Mouse (Mus musculus) neural tube, embryonic 12.5 days (tissue): ENCODE data around the gene Pxmp4. TPM values are rescaled to one million over a fixed set of nuclear protein-coding genes. Genes with fewer than 3 reads are reported as not detected.
A peak's percentile ranks its signal among the peaks of the same experiment; 100 is the strongest.

Experiments
- ATAC-seq: fragments of 200-750 bp; cut with Nextera tagmentation; 2 replicates; pipeline ENCODE4 v1.8.0; 2017; ENCODE audit warnings: low read depth, mild to moderate bottlenecking, moderate TSS enrichment, moderate library complexity; ENCODE audit not compliant: low FRiP score
- H3K27ac ChIP-seq: fragments of 300-500 bp; sonication (generic); 2 replicates; pipeline ENCODE4 v1.5.1; 2016
- H3K27me3 ChIP-seq: fragments of 300-500 bp; sonication (generic); replicated peaks from 2 replicates; pipeline ENCODE4 v1.6.1; 2016; ENCODE audit warnings: mild to moderate bottlenecking
- H3K36me3 ChIP-seq: fragments of 300-500 bp; sonication (generic); 2 replicates; pipeline ENCODE4 v1.6.1; 2016; ENCODE audit warnings: mild to moderate bottlenecking
- H3K4me1 ChIP-seq: fragments of 300-500 bp; sonication (generic); 2 replicates; pipeline ENCODE4 v1.6.1; 2016
- H3K4me2 ChIP-seq: fragments of 300-500 bp; sonication (generic); replicated peaks from 2 replicates; pipeline ENCODE4 v1.6.1; 2016; ENCODE audit warnings: mild to moderate bottlenecking
- H3K4me3 ChIP-seq: fragments of 300-500 bp; sonication (generic); 2 replicates; pipeline ENCODE4 v1.5.1; 2016
- H3K9ac ChIP-seq: fragments of 300-500 bp; sonication (generic); 2 replicates; pipeline ENCODE4 v1.6.1; 2016; ENCODE audit warnings: mild to moderate bottlenecking
- H3K9me3 ChIP-seq: fragments of 300-500 bp; sonication (generic); 2 replicates; pipeline ENCODE4 v1.6.1; 2016; ENCODE audit warnings: mild to moderate bottlenecking
- WGBS: fragments of 180-500 bp; shearing (Covaris S2); methylation state at CpG from one replicate; pipeline ENCODE4 v1.1.7; 2016; 5-methylcytosine and 5-hydroxymethylcytosine counted together
- polyA plus RNA-seq: library from polyadenylated mRNA; unstranded; fragments of >200 nt; fragmentation: Nextera tagmentation; extraction: Ambion mirVana; gene quantifications from 2 replicates; pipeline ENCODE4 v1.2.1, GENCODE M21; 2016

Gene Pxmp4
- polyA plus RNA-seq, 1 experiment from 2014 or later, result 16.5 TPM

DNA sequence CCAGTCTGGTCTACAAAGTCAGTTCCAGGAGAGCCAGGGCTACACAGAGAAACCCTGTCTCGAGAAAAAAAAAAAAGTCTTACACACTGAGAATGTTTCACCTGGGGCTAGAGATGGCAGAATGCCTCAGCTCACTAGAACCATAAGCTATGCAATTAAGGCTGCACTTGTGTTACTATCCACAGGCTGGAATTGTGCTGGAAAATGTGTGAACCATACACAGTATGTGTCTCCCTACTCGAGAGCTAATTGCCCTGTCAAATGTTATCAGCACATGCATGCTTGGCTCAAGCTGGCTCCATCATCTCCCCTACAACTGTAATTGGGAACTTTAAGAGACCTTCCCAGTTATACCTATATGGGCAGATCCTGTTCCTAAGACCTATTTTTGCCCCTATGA is 52.6 kb downstream of the Pxmp4 start:
- 91% methylated on average over 2 of the region's 2 CpGs for WGBS
- H3K27ac ChIP-seq, result no peak overlapping the region
- H3K4me2 ChIP-seq, result no peak overlapping the region
- no peak overlapping the region for H3K4me3 ChIP-seq
- no peaks in the 10 kb centered on the region for H3K36me3 ChIP-seq
- no peaks in the 10 kb centered on the region for H3K9me3 ChIP-seq
- ATAC-seq, result no peak
- peaks cover 22% of the 10 kb centered on the region for H3K4me1 ChIP-seq
- no peak overlapping the region for H3K9ac ChIP-seq
- H3K27me3 ChIP-seq, result peaks cover 13% of the 10 kb centered on the region

DNA sequence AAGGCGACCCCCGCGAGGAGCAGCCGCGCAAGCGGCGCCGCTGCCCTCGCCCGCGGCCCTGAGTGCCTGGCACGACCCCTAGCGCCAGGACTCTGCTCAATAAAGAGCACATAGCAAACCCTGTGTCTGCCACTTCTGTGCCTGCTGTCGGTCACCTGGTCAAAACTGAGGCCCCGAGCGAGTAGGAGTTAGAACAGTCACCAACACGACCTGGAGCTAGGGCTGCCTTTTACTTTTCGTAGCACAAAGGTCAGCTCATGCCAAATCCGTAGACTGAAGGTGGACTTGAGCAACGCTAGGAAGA is 53.7 kb downstream of the Pxmp4 start:
- H3K27me3 ChIP-seq, result peaks cover 13% of the 10 kb centered on the region

DNA sequence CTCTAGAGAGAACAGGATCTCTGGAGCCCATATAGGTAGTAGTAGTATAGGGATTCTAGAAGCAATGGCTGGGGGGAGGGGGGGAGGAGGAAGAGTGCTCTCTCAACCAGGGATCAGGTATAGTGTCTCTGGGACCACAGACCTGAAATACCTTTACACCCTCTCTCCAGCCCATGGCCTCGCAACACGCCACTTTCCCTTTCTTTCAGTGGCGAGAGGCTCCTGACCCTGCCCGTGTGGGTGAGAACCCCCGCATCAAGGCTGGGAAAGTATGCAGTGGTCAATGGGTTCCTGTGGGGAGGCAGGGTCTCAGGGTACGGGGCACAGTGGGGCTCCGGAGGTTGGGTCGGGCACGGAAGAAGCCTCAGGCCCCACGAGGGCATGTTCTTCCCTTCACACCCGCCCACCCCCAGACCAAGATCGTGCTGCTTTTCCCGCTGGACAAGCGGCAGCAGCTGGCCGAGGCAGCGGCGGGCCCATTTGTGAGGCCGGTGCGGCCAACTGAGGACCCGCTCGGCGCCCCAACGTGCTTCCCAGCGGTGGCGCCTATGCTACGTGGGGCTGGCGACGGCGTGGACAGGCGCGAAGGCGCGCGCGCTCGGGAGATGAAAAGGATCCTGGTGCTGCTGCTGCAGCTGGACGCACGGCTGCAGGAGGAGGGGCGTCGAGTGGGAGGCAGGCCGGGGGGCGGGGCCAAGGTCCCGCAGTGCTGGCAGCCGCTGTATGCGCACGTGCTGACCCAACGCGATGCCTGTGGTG is 54.2 kb downstream of the Pxmp4 start:
- Histone ChIP-seq H3K27me3 (peaks cover 13% of the 10 kb centered on the region), H3K4me3 (peak overlapping the region; percentile 34), H3K27ac (no peak overlapping the region), H3K4me1 (peaks cover 22% of the 10 kb centered on the region), H3K9ac (peak overlapping the region; percentile 65), H3K36me3 (0 out of 2 replicates have a peak, but pooled peaks cover 3% of the 10 kb centered on the region), H3K9me3 (no peaks in the 10 kb centered on the region), H3K4me2 (peak overlapping the region; percentile 85)
- ATAC-seq, result peak; percentile 67
- WGBS, result 2% methylated on average over 48 of the region's 48 CpGs

More for the DNA sequence above, 53.7 kb downstream of the Pxmp4 start:
- H3K36me3 ChIP-seq, result 0 out of 2 replicates have a peak, but pooled peaks cover 1% of the 10 kb centered on the region
- H3K4me2 ChIP-seq, result peak overlapping the region; percentile 85
- peak overlapping the region; percentile 34 for H3K4me3 ChIP-seq
- H3K9me3 ChIP-seq, result no peaks in the 10 kb centered on the region
- H3K27ac ChIP-seq, result no peak overlapping the region
- 17% methylated on average over 20 of the region's 20 CpGs for WGBS
- no peak for ATAC-seq
- H3K4me1 ChIP-seq, result peaks cover 22% of the 10 kb centered on the region
- no peak overlapping the region for H3K9ac ChIP-seq

DNA sequence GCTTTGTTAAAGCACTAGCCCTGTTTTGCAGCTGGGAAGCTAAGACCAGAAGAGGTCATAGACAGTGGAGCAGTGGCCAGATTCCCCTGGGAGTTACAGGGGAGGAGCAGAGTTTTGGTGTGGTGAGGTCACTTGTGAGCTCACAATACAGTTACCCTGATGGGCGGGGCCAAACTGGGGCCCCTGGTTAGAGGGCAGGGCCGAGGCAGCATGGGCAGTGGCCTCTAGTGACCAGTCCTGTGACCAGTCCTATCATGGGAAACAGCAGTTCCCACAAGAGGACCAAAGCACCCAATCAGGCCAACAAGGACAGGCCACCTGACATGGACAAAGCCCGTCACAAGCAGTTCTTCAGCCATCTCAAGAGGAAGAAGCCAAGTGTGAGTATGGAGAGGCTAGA is 54.8 kb downstream of the Pxmp4 start:
- peak; percentile 12; the same call in 1 of the 2 replicates for ATAC-seq
- Histone ChIP-seq H3K27me3 (peaks cover 13% of the 10 kb centered on the region), H3K36me3 (0 out of 2 replicates have a peak, but pooled peaks cover 3% of the 10 kb centered on the region), H3K4me3 (no peak overlapping the region), H3K4me1 (peaks cover 22% of the 10 kb centered on the region), H3K4me2 (peak overlapping the region; percentile 85; the same call in 1 of the 2 replicates), H3K9me3 (no peaks in the 10 kb centered on the region), H3K27ac (no peak overlapping the region), H3K9ac (no peak overlapping the region)
- WGBS, result 31% methylated on average over 3 of the region's 3 CpGs

DNA sequence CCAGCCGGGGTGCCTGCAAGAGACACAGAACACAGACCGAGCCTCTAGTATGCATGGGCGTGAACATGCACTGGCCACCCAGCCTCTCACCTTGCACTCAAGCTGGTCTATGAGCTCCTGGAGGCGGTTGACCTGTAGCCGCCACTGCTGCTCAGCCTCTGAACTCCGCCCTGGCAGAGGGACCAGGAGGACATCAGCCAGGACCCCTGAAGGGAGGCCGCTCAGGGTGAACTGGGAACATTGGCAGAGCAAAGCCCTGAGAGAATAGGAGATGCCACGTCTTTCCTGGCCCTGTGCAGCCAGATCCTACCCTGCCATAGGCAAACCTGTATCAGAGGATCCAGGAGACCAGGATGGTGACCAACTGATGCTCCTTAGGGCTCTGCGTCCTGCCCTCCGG is 56.8 kb downstream of the Pxmp4 start, which contains the start of gene 1700003F12Rik:
Gene 1700003F12Rik, plus strand, starts transcription at position 375 of the 400 bp plus-strand sequence.
- no peak for ATAC-seq
- Histone ChIP-seq H3K4me2 (no peak within 1 kb of the TSS), H3K4me1 (peaks cover 10% of the 10 kb centered on the region), H3K9me3 (no peaks in the 10 kb centered on the region), H3K36me3 (0 out of 2 replicates have a peak, but pooled peaks cover 3% of the 10 kb centered on the region), H3K27ac (no peak within 1 kb of the TSS), H3K27me3 (peaks cover 7% of the 10 kb centered on the region; the same call in 1 of the 2 replicates), H3K4me3 (no peak within 1 kb of the TSS), H3K9ac (no peak within 1 kb of the TSS)
- WGBS, result 91% methylated on average over 10 of the region's 10 CpGs

DNA sequence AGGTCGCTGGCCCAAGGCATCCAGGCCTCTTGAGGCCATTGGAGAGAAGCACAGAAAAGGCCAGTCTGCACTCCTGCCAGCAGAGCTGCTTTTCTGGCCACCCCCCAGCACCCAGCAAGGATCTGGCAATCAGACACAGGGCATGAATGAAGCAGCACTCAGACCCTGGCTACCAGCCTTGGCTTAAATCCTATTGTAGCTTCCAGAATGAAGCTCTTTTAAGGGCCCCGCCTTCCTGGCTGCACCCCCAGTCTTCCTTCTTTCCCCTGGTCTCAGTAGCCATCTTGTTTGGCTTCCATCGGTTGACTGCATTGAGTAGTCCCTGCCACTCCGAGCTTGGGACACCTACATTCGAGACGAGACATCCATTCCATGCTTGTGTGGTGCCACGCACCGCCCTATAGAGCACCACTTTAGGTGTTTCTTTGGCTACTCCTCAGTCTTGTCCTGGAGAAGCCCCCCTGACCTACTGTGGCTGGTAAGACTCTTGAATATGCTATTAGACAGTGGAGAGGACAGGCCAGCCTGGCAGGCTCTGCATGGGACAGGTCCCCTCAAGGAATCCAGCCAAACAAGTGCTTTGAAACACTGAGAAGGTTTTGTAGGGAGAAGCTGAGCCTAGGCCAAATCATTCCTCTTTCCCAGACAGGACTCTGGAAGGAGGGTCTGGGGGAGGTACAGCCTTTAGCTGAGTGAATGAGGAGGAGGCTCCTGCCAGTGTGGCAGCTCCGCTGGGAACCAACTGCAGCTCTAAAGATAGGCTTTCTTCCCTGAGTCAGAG is 59.8 kb downstream of the Pxmp4 start:
- ATAC-seq, result no peak
- WGBS, result 91% methylated on average over 9 of the region's 9 CpGs

DNA sequence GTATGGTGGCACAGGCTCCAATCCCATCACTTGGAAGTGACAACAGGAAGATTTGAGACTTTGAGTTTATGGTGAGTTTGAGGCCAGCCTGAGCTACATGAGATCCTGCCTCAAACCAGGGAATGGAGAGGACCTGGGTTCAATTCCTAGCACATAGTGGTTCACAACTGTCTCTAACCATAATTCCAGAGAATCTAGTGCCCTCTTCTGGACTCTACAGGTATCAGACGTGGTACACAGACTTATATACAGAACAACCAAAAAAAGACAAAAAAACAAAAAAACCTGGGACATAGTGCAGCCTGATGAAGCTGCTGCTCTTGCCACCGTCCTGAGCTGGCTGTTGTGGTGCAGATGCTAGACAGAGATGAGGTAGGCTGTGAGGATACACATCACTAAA is 61.9 kb downstream of the Pxmp4 start:
- no peak for ATAC-seq
- Histone ChIP-seq H3K4me3 (no peak overlapping the region), H3K9me3 (no peaks in the 10 kb centered on the region), H3K27me3 (no peaks in the 10 kb centered on the region), H3K4me2 (no peak overlapping the region), H3K36me3 (peaks cover 13% of the 10 kb centered on the region; the same call in 1 of the 2 replicates), H3K27ac (no peak overlapping the region), H3K9ac (no peak overlapping the region), H3K4me1 (peaks cover 20% of the 10 kb centered on the region; the same call in 1 of the 2 replicates)
- WGBS, result 77% methylated on average over 2 of the region's 2 CpGs

More for the DNA sequence above, 59.8 kb downstream of the Pxmp4 start:
- no peak overlapping the region for H3K4me3 ChIP-seq
- no peak overlapping the region for H3K27ac ChIP-seq
- 0 out of 2 replicates have a peak, but pooled peaks cover 3% of the 10 kb centered on the region for H3K36me3 ChIP-seq
- H3K9me3 ChIP-seq, result no peaks in the 10 kb centered on the region
- H3K4me2 ChIP-seq, result no peak overlapping the region
- H3K9ac ChIP-seq, result no peak overlapping the region
- H3K4me1 ChIP-seq, result peaks cover 6% of the 10 kb centered on the region; the same call in 1 of the 2 replicates
- H3K27me3 ChIP-seq, result no peaks in the 10 kb centered on the region

DNA sequence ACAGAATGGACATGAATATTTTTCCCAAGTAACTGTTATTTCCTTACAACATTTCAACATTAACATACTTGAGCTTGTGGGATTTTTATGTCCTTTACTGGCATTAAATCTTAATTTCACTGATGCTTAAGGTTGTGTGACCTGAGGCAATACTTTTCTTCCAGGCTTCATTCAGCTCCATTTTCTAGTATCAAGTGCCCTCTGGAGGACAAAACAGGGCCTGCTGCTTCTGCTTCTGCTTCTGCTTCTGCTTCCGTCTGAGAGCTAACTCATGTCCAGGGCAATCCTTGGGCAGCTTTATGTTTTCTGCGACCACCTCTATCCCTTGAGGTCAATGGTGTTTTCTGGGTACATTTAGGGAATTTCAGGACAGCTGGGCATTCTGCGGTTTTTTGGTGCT is 63.8 kb downstream of the Pxmp4 start:
- Histone ChIP-seq H3K4me1 (peaks cover 20% of the 10 kb centered on the region; the same call in 1 of the 2 replicates), H3K9me3 (no peaks in the 10 kb centered on the region), H3K4me2 (no peak overlapping the region), H3K27me3 (no peaks in the 10 kb centered on the region), H3K9ac (no peak overlapping the region), H3K4me3 (no peak overlapping the region), H3K27ac (no peak overlapping the region), H3K36me3 (peaks cover 27% of the 10 kb centered on the region)
- 73% methylated on average over 3 of the region's 3 CpGs for WGBS
- no peak for ATAC-seq

DNA sequence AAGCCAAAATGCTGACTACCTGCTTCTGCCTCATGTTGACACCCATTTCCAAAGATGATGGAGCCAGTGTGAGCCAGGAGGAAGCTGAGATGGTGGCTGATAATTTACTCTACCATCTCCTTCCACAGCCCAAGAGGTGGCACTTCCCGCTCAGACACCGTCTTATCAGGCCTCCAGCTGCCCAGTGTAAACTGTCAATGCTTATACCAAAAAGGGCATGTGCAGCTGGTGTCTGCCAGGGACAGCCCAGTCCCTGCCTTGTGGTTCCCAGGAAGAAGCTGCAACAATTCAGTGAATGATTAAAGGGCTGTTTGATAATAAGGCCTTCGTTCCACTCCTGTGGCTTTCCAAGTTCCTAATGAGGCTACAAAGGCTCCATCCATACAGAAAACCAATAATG is 64.8 kb downstream of the Pxmp4 start:
- Histone ChIP-seq H3K36me3 (peaks cover 35% of the 10 kb centered on the region), H3K4me1 (peaks cover 20% of the 10 kb centered on the region; the same call in 1 of the 2 replicates), H3K4me3 (no peak overlapping the region), H3K9ac (no peak overlapping the region), H3K4me2 (no peak overlapping the region), H3K27ac (no peak overlapping the region), H3K9me3 (no peaks in the 10 kb centered on the region), H3K27me3 (no peaks in the 10 kb centered on the region)
- 51% methylated on average over 3 of the region's 3 CpGs for WGBS
- ATAC-seq, result peak; percentile 52

DNA sequence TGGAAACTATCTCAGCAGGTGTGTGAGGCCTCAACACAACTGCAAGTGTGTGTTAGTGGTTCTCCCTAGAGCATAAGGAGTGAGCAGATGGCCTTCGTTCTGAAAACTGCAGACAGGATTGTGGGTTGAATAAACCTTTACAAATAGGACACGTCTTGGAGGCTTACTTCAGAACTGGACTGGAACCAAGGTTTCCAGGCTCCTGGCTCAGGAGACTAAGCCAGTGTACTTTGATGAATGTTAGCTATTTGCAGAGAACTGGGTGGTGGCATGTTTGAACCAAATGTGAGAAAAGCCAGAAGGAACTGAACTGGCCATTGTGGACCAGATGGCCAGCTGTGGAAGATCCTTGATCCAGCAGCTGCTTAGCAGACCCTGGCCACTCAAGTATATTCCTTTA is 65.2 kb downstream of the Pxmp4 start:
- Histone ChIP-seq H3K9me3 (no peaks in the 10 kb centered on the region), H3K4me2 (no peak overlapping the region), H3K27me3 (no peaks in the 10 kb centered on the region), H3K27ac (no peak overlapping the region), H3K36me3 (peaks cover 37% of the 10 kb centered on the region), H3K4me3 (no peak overlapping the region), H3K9ac (no peak overlapping the region), H3K4me1 (peaks cover 20% of the 10 kb centered on the region; the same call in 1 of the 2 replicates)
- ATAC-seq, result 0 out of 2 replicates have a peak, but pooled peaks have one; percentile 25
- WGBS, result 67% methylated on average over 2 of the region's 2 CpGs
